Mouse (Mus musculus): ENCODE measurements around the gene Aagab. TPM values are rescaled to one million over a fixed set of nuclear protein-coding genes. Genes with fewer than 3 reads are reported as not detected.

Gene Aagab
- polyA plus RNA-seq, 1 experiment = 16.2 TPM

DNA sequence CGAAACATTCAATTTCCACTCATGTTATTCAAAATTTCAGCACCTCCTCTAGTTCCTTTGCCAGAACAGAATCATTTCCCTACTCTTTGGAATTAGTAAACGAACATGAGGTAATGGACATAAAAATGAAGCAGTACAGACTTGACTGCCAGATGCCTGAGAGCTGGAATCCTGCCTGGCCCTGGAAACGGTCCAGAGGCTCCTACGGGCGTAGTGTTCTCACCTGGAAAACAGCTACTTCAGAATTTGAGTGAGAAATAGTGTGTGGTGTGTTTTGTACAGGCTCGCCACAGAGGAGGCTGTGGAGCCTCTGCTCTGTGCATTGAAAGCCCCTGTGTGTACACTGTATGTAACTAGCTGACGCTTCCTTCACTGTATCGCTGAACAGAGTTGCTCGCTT, 5.8 kb upstream of the Aagab start:
- TF ChIP-seq CTCF (IDR thresholded peaks at IDR 0.05; ENCODE audit: borderline replicate concordance, insufficient read depth, low read length) = no peak
- no peak for TF ChIP-seq POLR2A (IDR thresholded peaks at IDR 0.05; ENCODE audit: low read depth, low read length)
- no peaks in the 10 kb centered on the region for H3K4me1 ChIP-seq (ENCODE audit: control insufficient read depth, insufficient read depth, low read length)

DNA sequence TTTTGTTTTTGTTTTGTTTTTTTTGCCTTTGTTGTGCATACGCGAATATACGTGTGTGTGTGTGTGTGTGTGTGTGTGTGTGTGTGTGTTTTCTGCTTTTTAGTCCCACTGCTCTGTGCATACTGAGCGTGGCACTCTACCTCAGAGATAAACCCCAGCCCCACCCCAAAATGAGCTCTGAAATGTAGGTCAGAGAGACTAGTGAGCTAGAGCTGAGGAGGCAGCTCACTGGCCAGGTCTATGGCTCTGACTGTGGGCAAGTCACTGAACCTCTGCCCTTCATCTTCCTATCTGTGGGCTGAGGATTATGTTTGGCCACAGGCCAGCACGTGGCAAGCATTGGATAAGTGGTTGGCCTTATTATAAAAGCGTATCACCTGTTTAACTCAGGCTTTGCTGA, 1.4 kb downstream of the Aagab start:
- Histone ChIP-seq H3K4me3 (ENCODE audit: insufficient read depth, low read length) (no peak overlapping the region; the same call in 1 of the 2 replicates), H3K4me1 (ENCODE audit: control insufficient read depth, insufficient read depth, low read length) (peaks cover 17% of the 10 kb centered on the region; the same call in 1 of the 2 replicates)
- TF ChIP-seq POLR2A (IDR thresholded peaks at IDR 0.05; ENCODE audit: low read depth, low read length) = no peak
- TF ChIP-seq CTCF (IDR thresholded peaks at IDR 0.05; ENCODE audit: borderline replicate concordance, insufficient read depth, low read length) = no peak

More for the DNA sequence above, 5.8 kb upstream of the Aagab start:
- Histone ChIP-seq H3K4me3 (ENCODE audit: insufficient read depth, low read length) (no peak overlapping the region), H3K27ac (ENCODE audit: insufficient read depth, low read length) (no peak overlapping the region)

DNA sequence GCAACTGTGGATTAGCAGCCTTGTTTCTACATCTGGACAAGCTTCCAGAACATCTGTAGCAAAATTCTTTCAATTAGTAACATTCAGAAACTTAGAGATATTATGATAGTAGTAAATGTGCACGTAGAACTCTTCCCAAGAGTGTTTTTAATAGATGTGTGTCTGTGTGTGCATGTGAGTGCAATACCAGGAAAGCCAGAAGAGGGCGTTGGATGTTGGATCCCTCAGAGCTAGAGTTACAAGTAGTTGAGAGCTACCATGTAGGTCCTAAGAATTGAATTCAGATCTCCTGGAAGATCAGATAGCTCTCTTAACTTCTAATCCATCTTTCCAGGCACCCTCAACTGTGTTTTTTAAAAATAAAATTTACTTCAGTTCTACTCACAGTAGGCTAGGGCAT, 4.1 kb downstream of the Aagab start:
- Histone ChIP-seq H3K4me1 (ENCODE audit: control insufficient read depth, insufficient read depth, low read length) (peaks cover 17% of the 10 kb centered on the region), H3K4me3 (ENCODE audit: insufficient read depth, low read length) (no peak overlapping the region), H3K27ac (ENCODE audit: insufficient read depth, low read length) (no peak overlapping the region)
- TF ChIP-seq CTCF (IDR thresholded peaks at IDR 0.05; ENCODE audit: borderline replicate concordance, insufficient read depth, low read length) = no peak
- TF ChIP-seq POLR2A (IDR thresholded peaks at IDR 0.05; ENCODE audit: low read depth, low read length) = no peak

More for the DNA sequence above, 1.4 kb downstream of the Aagab start:
- H3K27ac ChIP-seq (ENCODE audit: insufficient read depth, low read length) = no peak overlapping the region

DNA sequence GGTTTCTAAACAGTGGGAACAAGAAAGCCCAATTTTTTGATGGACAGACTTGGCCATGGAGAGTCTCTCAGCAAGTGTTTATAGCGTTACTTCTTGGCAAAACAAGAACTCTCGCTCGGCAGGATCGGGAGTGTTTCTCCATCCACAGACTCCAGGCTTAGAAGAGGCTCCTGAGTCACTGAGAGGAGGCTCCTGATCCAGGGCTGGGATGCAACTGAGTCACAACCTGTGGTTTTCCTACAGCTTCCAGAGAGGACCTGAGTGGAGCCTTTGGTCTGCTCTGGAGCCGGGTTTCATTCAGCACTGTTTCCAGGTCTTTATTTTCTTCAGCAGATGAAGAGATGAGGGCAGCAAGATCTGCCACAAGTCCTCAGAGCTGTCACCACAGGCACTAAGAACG, 5.5 kb downstream of the Aagab start:
- no peak overlapping the region for H3K4me3 ChIP-seq (ENCODE audit: insufficient read depth, low read length)
- H3K27ac ChIP-seq (ENCODE audit: insufficient read depth, low read length) = peak overlapping the region; percentile 77
- H3K4me1 ChIP-seq (ENCODE audit: control insufficient read depth, insufficient read depth, low read length) = peaks cover 26% of the 10 kb centered on the region
- no peak for TF ChIP-seq CTCF (IDR thresholded peaks at IDR 0.05; ENCODE audit: borderline replicate concordance, insufficient read depth, low read length)
- TF ChIP-seq POLR2A (IDR thresholded peaks at IDR 0.05; ENCODE audit: low read depth, low read length) = no peak

DNA sequence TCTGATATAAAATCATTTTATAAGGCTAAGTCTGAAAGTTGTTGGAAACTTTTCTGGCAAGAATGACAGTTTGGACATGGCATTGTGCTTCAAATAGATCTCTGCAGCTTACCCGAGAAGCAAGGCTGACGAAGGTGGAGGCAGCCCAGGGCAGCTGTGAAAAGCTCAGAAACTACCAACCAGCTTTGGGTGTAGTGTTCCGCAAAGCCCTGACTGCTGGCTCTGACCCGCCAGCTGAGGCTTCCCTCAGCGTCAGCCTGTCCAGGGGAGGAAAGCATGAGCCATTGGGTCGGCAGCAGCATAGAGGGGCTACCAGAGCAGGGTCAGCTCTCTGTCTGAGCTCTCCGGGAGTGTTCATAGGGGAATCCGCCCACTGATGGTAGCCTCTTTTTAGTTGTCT, 6.8 kb downstream of the Aagab start:
- TF ChIP-seq CTCF (IDR thresholded peaks at IDR 0.05; ENCODE audit: borderline replicate concordance, insufficient read depth, low read length) = no peak
- TF ChIP-seq POLR2A (IDR thresholded peaks at IDR 0.05; ENCODE audit: low read depth, low read length) = no peak
- Histone ChIP-seq H3K4me1 (ENCODE audit: control insufficient read depth, insufficient read depth, low read length) (peaks cover 24% of the 10 kb centered on the region), H3K27ac (ENCODE audit: insufficient read depth, low read length) (no peak overlapping the region), H3K4me3 (ENCODE audit: insufficient read depth, low read length) (no peak overlapping the region)

DNA sequence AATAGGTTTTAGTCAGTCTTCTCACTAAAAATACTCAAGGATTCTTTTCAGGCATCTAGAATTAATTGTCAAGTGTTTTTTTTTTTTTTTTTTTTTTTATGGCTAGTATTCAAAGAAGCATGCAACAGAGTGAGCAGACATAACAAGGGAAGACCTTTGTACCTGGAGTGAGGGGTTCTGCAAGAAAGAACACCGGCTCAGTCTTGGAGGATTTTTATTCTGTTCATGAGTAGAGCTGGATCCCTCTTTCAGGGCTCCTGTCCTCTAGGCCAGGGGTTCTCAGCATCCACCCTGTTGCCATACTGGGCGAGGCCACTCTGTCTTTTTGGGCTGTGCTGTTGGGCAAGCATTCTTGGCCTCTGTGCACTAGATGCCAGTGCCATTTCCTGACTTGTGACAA, 7.3 kb downstream of the Aagab start:
- H3K27ac ChIP-seq (ENCODE audit: insufficient read depth, low read length) = no peak overlapping the region
- H3K4me1 ChIP-seq (ENCODE audit: control insufficient read depth, insufficient read depth, low read length) = peaks cover 25% of the 10 kb centered on the region
- no peak for TF ChIP-seq CTCF (IDR thresholded peaks at IDR 0.05; ENCODE audit: borderline replicate concordance, insufficient read depth, low read length)
- TF ChIP-seq POLR2A (IDR thresholded peaks at IDR 0.05; ENCODE audit: low read depth, low read length) = no peak

DNA sequence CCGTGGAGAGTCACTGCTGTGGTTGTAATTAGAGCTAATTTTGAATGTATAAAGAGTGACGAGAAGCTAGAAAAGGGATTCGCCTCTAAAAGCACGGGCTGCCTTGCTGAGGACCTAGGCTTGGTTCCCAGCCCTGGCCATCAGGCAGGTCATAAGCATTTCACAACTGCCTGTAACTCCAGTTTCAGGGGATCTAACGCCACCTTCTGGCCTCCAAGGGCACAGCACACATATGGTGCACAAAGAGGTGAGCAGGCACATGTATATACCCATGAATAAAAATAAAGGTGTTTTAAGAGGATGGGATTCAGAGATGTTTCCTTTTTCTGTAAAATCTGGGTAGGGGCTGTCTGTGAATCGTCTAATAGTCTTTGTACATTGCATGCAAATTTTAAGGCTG, 7.8 kb downstream of the Aagab start:
- peak overlapping the region; percentile 79 for H3K27ac ChIP-seq (ENCODE audit: insufficient read depth, low read length)
- no peak overlapping the region for H3K4me3 ChIP-seq (ENCODE audit: insufficient read depth, low read length)
- H3K4me1 ChIP-seq (ENCODE audit: control insufficient read depth, insufficient read depth, low read length) = peaks cover 23% of the 10 kb centered on the region
- TF ChIP-seq CTCF (IDR thresholded peaks at IDR 0.05; ENCODE audit: borderline replicate concordance, insufficient read depth, low read length) = peak; percentile 29; the same call in 1 of the 2 replicates
- TF ChIP-seq POLR2A (IDR thresholded peaks at IDR 0.05; ENCODE audit: low read depth, low read length) = no peak

More for the DNA sequence above, 7.3 kb downstream of the Aagab start:
- H3K4me3 ChIP-seq (ENCODE audit: insufficient read depth, low read length) = no peak overlapping the region

DNA sequence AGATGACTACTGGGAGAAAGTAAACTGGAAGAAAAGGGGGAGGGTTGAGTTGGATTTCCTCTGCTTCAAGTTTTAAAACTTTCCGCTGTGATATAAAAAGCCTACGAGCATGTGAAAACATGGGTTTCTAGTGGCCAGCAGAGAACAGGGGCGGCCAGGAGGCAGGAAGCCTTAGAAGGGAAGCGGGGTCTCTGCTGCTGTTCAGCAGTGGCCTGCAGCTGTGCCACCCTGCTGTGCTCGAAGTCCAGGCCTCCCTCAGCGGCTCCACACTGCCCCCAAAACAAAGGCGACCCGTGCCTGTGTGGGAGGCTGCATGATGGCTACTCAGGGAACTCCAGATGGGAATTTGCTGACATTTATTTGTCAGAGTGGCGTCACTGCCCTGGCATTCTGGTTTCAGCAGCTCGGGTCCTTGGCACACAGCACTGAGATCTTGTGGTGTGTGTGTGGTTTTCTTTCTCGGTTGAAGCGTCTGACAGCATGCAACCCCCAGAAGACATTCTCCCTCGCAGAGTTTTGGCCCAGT, 8.4 kb downstream of the Aagab start:
- TF ChIP-seq CTCF (IDR thresholded peaks at IDR 0.05; ENCODE audit: borderline replicate concordance, insufficient read depth, low read length) = no peak
- Histone ChIP-seq H3K4me3 (ENCODE audit: insufficient read depth, low read length) (no peak overlapping the region), H3K4me1 (ENCODE audit: control insufficient read depth, insufficient read depth, low read length) (peaks cover 23% of the 10 kb centered on the region), H3K27ac (ENCODE audit: insufficient read depth, low read length) (peak overlapping the region; percentile 79)

DNA sequence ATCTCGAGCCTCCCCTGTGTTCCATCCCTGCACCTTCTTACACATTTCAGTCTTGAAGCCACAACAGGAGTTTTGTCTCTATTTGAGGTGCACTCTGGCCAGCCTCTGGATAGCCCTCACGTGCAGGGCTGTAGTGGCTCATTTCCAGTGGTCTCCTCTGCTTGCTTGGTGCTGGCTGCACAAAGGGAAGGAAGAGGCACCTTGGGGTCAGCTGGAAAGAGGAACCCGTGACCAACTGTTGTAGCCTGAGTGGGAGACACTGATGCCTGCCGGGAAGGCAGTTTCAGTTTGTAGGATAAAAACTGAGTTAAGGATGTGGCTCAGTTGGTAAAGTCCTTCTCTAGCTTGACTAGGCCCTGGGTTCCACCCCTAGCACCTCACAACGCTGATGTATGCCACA, 9.5 kb downstream of the Aagab start:
- no peak for TF ChIP-seq CTCF (IDR thresholded peaks at IDR 0.05; ENCODE audit: borderline replicate concordance, insufficient read depth, low read length)
- no peak for TF ChIP-seq POLR2A (IDR thresholded peaks at IDR 0.05; ENCODE audit: low read depth, low read length)
- Histone ChIP-seq H3K4me1 (ENCODE audit: control insufficient read depth, insufficient read depth, low read length) (peaks cover 23% of the 10 kb centered on the region), H3K4me3 (ENCODE audit: insufficient read depth, low read length) (no peak overlapping the region), H3K27ac (ENCODE audit: insufficient read depth, low read length) (peak overlapping the region; percentile 35; the same call in 1 of the 2 replicates)

DNA sequence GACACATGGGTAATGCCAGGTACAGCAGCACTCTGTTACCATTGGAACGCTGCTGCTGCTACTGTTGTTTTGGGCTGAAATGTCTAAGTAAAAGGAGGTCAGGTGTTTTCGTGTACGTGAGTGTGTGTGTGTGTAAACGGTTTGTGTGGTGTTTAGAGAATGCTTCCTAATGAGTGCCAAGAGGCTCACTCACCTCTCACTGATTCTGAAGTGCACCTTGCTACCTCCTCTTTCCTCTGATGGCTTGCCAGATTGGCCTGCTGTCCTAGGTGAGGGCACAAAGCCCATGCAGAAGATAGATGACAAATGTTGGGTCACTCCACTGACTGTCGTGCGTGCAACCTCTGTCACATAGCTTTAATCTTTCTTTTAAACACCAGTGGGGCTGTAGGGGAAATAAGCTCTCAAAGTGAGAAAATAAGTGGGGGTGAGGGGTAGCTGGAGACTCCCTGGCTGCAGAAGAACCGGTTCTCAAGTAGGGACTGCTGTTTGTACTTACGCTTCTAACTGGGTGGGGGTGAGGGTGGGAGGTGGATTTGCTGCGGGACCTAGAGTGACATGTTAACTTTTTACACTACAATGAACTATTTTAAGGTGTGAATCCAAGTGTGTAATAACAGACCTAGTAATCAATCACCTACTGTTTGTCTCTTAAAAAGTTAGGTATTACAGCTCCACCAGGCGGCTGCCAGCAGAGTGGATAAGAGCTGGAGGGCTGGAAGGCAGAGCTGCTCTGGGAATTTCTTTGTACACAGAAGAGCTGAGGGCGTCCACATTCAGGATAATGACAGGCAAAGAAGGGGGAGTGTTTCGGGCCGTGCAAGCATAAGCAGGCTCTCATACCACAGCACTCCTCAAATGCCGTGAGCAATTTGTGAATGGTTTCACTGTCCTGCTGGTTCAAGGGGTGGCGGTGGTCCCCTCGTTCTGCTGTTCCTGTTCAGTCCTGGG, 10.4 kb downstream of the Aagab start:
- no peak overlapping the region for H3K27ac ChIP-seq (ENCODE audit: insufficient read depth, low read length)
- peaks cover 21% of the 10 kb centered on the region for H3K4me1 ChIP-seq (ENCODE audit: control insufficient read depth, insufficient read depth, low read length)
- TF ChIP-seq POLR2A (IDR thresholded peaks at IDR 0.05; ENCODE audit: low read depth, low read length) = no peak
- TF ChIP-seq CTCF (IDR thresholded peaks at IDR 0.05; ENCODE audit: borderline replicate concordance, insufficient read depth, low read length) = no peak
- no peak overlapping the region for H3K4me3 ChIP-seq (ENCODE audit: insufficient read depth, low read length)
